13 mouse cellular contexts compared by ENCODE assay signal in genomic region chr8:88227851-88228250, GRCm38 (mm10). TPM values are rescaled to one million over a fixed set of nuclear protein-coding genes. Genes with fewer than 3 reads are reported as not detected.
A peak's percentile ranks its signal among the peaks of the same experiment; 100 is the strongest.
DNase-seq lines count a peak whose midpoint lies in the region; ATAC-seq and TF ChIP-seq lines count a peak whose summit lies in the region.
"Had no signal": no experiment of that assay in that cellular context is flagged by ENCODE, and none has a peak within 500 bp of the region (broad histone marks: within the 10 kb centered on the region; RNA-seq: fewer than 3 reads in every experiment).

No protein-coding gene starts in this region.

- no peak for TF ChIP-seq CTCF in gastrocnemius, adult 2 months (IDR thresholded peaks at IDR 0.05)

- 0 out of 2 replicates have a peak, but pooled peaks cover 11% of the 10 kb centered on the region for H3K36me3 ChIP-seq in liver, embryonic 12.5 days
- H3K36me3 ChIP-seq in liver, embryonic 11.5 days (ENCODE audit: control insufficient read depth, insufficient read depth, low read length), result no peaks in the 10 kb centered on the region; the same call in 1 of the 2 replicates
- H3K36me3 ChIP-seq in intestine, embryonic 16.5 days (ENCODE audit: control insufficient read depth, insufficient read depth, low read length), result no peaks in the 10 kb centered on the region
- H3K36me3 ChIP-seq in neural tube, embryonic 13.5 days, result no peaks in the 10 kb centered on the region
- H3K36me3 ChIP-seq: midbrain, embryonic 12.5 days had no signal

- ATAC-seq in liver, embryonic 12.5 days, result no peak
- ATAC-seq in liver, embryonic 11.5 days (replicated peaks; ENCODE audit: low FRiP score), result no peak
- ATAC-seq in intestine, embryonic 16.5 days, result peak; percentile 53; the same call in 1 of the 2 replicates
- ATAC-seq in neural tube, embryonic 13.5 days (ENCODE audit: low read depth), result 0 out of 2 replicates have a peak, but pooled peaks have one; percentile 29

- peaks cover 27% of the 10 kb centered on the region for H3K4me1 ChIP-seq in liver, embryonic 12.5 days
- peaks cover 4% of the 10 kb centered on the region; the same call in 1 of the 2 replicates for H3K4me1 ChIP-seq in liver, embryonic 11.5 days (replicated peaks; ENCODE audit: control insufficient read depth, insufficient read depth, low read length)
- H3K4me1 ChIP-seq in intestine, embryonic 16.5 days (ENCODE audit: control insufficient read depth, insufficient read depth, low read length), result peaks cover 13% of the 10 kb centered on the region
- peaks cover 62% of the 10 kb centered on the region for H3K4me1 ChIP-seq in neural tube, embryonic 13.5 days (replicated peaks)

- no peak overlapping the region for H3K4me2 ChIP-seq in liver, embryonic 12.5 days
- H3K4me2 ChIP-seq in liver, embryonic 11.5 days, result no peak overlapping the region
- no peak overlapping the region for H3K4me2 ChIP-seq in intestine, embryonic 16.5 days (ENCODE audit: low read depth, low read length)
- H3K4me2 ChIP-seq in neural tube, embryonic 13.5 days, result peak overlapping the region; percentile 2; the same call in 1 of the 2 replicates
- H3K4me2 ChIP-seq: midbrain, embryonic 12.5 days had no signal

- 67% methylated on average over 6 of the region's 6 CpGs for WGBS in liver, embryonic 12.5 days (ENCODE audit: insufficient replicate concordance)
- WGBS in liver, embryonic 11.5 days, result 68% methylated on average over 6 of the region's 6 CpGs
- 61% methylated on average over 6 of the region's 6 CpGs for WGBS in intestine, embryonic 16.5 days
- WGBS in neural tube, embryonic 13.5 days, result 50% methylated on average over 6 of the region's 6 CpGs

- no peaks in the 10 kb centered on the region for H3K27me3 ChIP-seq in liver, embryonic 12.5 days (replicated peaks)
- no peaks in the 10 kb centered on the region for H3K27me3 ChIP-seq in liver, embryonic 11.5 days (replicated peaks; ENCODE audit: control insufficient read depth, insufficient read depth, low read length)
- no peaks in the 10 kb centered on the region for H3K27me3 ChIP-seq in intestine, embryonic 16.5 days (replicated peaks; ENCODE audit: control insufficient read depth, insufficient read depth, low read length)
- H3K27me3 ChIP-seq in neural tube, embryonic 13.5 days, result no peaks in the 10 kb centered on the region
- H3K27me3 ChIP-seq: midbrain, embryonic 12.5 days had no signal

- peak overlapping the region; percentile 41; the same call in 1 of the 2 replicates for H3K27ac ChIP-seq in gastrocnemius, adult 2 months
- H3K27ac ChIP-seq in liver, embryonic 12.5 days, result 0 out of 2 replicates have a peak overlapping the region, but pooled peaks have one; percentile 14
- H3K27ac ChIP-seq in liver, embryonic 11.5 days (ENCODE audit: low read depth, low read length), result no peak overlapping the region
- H3K27ac ChIP-seq in intestine, embryonic 16.5 days (ENCODE audit: low read length), result no peak overlapping the region
- peak overlapping the region; percentile 34; the same call in 1 of the 2 replicates for H3K27ac ChIP-seq in neural tube, embryonic 13.5 days (replicated peaks)
- H3K27ac ChIP-seq: heart, adult 2 months; midbrain, embryonic 12.5 days had no signal

- intact Hi-C loops in gastrocnemius, adult 2 months (cut with DNase I), result no loop called here
- intact Hi-C loops in gastrocnemius, postnatal 36 days (cut with DNase I), result no loop called here

- DNase-seq in gastrocnemius, adult 2 months, result no peak
- no peak for DNase-seq in gastrocnemius, postnatal 36 days
- DNase-seq in liver, embryonic 11.5 days (ENCODE audit: low spot score), result no peak
- no peak for DNase-seq in right cerebral cortex, postnatal 25 days
- DNase-seq: cerebellum, postnatal 36 days; layer of hippocampus, postnatal 36 days; right cerebral cortex, postnatal 14 days; thymus, postnatal 36 days had no signal

- H3K9me3 ChIP-seq in liver, embryonic 12.5 days (replicated peaks), result no peaks in the 10 kb centered on the region
- H3K9me3 ChIP-seq in liver, embryonic 11.5 days (ENCODE audit: control insufficient read depth, low read length), result no peaks in the 10 kb centered on the region
- H3K9me3 ChIP-seq in intestine, embryonic 16.5 days (ENCODE audit: control insufficient read depth, low read length), result no peaks in the 10 kb centered on the region
- no peaks in the 10 kb centered on the region for H3K9me3 ChIP-seq in neural tube, embryonic 13.5 days
- H3K9me3 ChIP-seq: midbrain, embryonic 12.5 days had no signal

- H3K9ac ChIP-seq in liver, embryonic 12.5 days, result no peak overlapping the region
- H3K9ac ChIP-seq in liver, embryonic 11.5 days (ENCODE audit: low read depth, low read length), result no peak overlapping the region
- H3K9ac ChIP-seq in intestine, embryonic 16.5 days (ENCODE audit: low read depth, low read length), result no peak overlapping the region
- H3K9ac ChIP-seq in neural tube, embryonic 13.5 days, result no peak overlapping the region
- H3K9ac ChIP-seq: midbrain, embryonic 12.5 days had no signal

- peak overlapping the region; percentile 15; the same call in 1 of the 2 replicates for H3K4me3 ChIP-seq in gastrocnemius, adult 2 months
- no peak overlapping the region for H3K4me3 ChIP-seq in liver, embryonic 12.5 days
- H3K4me3 ChIP-seq in liver, embryonic 11.5 days (ENCODE audit: low read depth, low read length), result no peak overlapping the region
- H3K4me3 ChIP-seq in intestine, embryonic 16.5 days (ENCODE audit: low read length), result no peak overlapping the region
- H3K4me3 ChIP-seq in neural tube, embryonic 13.5 days, result no peak overlapping the region
- H3K4me3 ChIP-seq: heart, adult 2 months; midbrain, embryonic 12.5 days had no signal

RNA-seq across cellular contexts. Expression of gene Tent4b, which starts 28.8 kb away (rescaled TPM):
- 10 to 100 TPM; 16.3 to 18.4 TPM for total RNA-seq in gastrocnemius, adult 2 months (2021)
- 10 to 100 TPM; 12.8 to 13.3 TPM for total RNA-seq in gastrocnemius, postnatal 36 days (2021)
- 8.7 TPM in 2 replicates for polyA plus RNA-seq in liver, embryonic 12.5 days (2016; fragmentation: Nextera tagmentation; extraction: Ambion mirVana)
- 11.2 and 11.9 TPM in 2 replicates for polyA plus RNA-seq in liver, embryonic 11.5 days (2014; fragmentation: Nextera tagmentation; extraction: Ambion mirVana)
- 3.4 and 4.2 TPM in 2 replicates for polyA plus RNA-seq in intestine, embryonic 16.5 days (2015; fragmentation: Nextera tagmentation; extraction: Ambion mirVana)
- polyA plus RNA-seq in neural tube, embryonic 13.5 days (2015; fragmentation: Nextera tagmentation; extraction: Ambion mirVana), result 10.0 and 11.2 TPM in 2 replicates

RNA-seq across cellular contexts. Expression of gene Adcy7, which starts 44.4 kb away (rescaled TPM):
- total RNA-seq in gastrocnemius, adult 2 months (2021), result 1 to 10 TPM; 3.4 to 6.6 TPM
- total RNA-seq in gastrocnemius, postnatal 36 days (2021), result 1 to 10 TPM; 4.9 to 5.2 TPM
- polyA plus RNA-seq in liver, embryonic 12.5 days (2016; fragmentation: Nextera tagmentation; extraction: Ambion mirVana), result 38.0 and 41.6 TPM in 2 replicates
- 46.6 and 49.7 TPM in 2 replicates for polyA plus RNA-seq in liver, embryonic 11.5 days (2014; fragmentation: Nextera tagmentation; extraction: Ambion mirVana)
- polyA plus RNA-seq in intestine, embryonic 16.5 days (2015; fragmentation: Nextera tagmentation; extraction: Ambion mirVana), result 2.7 and 2.9 TPM in 2 replicates
- polyA plus RNA-seq in neural tube, embryonic 13.5 days (2015; fragmentation: Nextera tagmentation; extraction: Ambion mirVana), result 2.5 and 3.2 TPM in 2 replicates

Comparison
In these comparisons a context has a peak if more than half of its experiments do, and no peak if none do; other contexts are left out.
1. H3K27ac ChIP-seq: peak in gastrocnemius, adult 2 months (single experiment), liver, embryonic 12.5 days (single experiment) and neural tube, embryonic 13.5 days (single experiment); none in liver, embryonic 11.5 days (single experiment) and intestine, embryonic 16.5 days (single experiment).
2. ATAC-seq: peak in intestine, embryonic 16.5 days (single experiment) and neural tube, embryonic 13.5 days (single experiment); none in liver, embryonic 12.5 days (single experiment) and liver, embryonic 11.5 days (single experiment).